Mouse (Mus musculus) liver, postnatal 0 days (tissue): ENCODE measurements around the gene Ankrd17. TPM values are rescaled to one million over a fixed set of nuclear protein-coding genes. Genes with fewer than 3 reads are reported as not detected.
A peak's percentile ranks its signal among the peaks of the same experiment; 100 is the strongest.

Source experiments
- ATAC-seq: fragments of 200-750 bp; cut with Nextera tagmentation; 2 replicates; pipeline ENCODE4 v1.8.0; 2017; ENCODE audit warnings: mild to moderate bottlenecking, moderate library complexity
- DNase-seq: peaks from one replicate; pipeline ENCODE4 v3.0.0-alpha.2; 2016
- H3K27ac ChIP-seq: fragments of 300-500 bp; sonication (generic); 2 replicates; pipeline ENCODE4 v1.5.1; 2014; ENCODE audit warnings: antibody characterized with exemption, moderate library complexity, mild to moderate bottlenecking, low read depth
- H3K27me3 ChIP-seq: fragments of 300-500 bp; sonication (generic); 2 replicates; pipeline ENCODE4 v1.6.1; 2014; ENCODE audit warnings: low read length, control low read depth, mixed read lengths; ENCODE audit not compliant: insufficient read depth
- H3K36me3 ChIP-seq: fragments of 300-500 bp; sonication (generic); replicated peaks from 2 replicates; pipeline ENCODE4 v1.6.1; 2014; ENCODE audit warnings: mild to moderate bottlenecking, control low read depth, low read length, moderate library complexity, mixed read lengths; ENCODE audit not compliant: insufficient read depth
- H3K4me1 ChIP-seq: fragments of 300-500 bp; sonication (generic); 2 replicates; pipeline ENCODE4 v1.6.1; 2014; ENCODE audit warnings: antibody characterized with exemption, mild to moderate bottlenecking, control low read depth; ENCODE audit not compliant: insufficient read depth
- H3K4me2 ChIP-seq: fragments of 300-500 bp; sonication (generic); 2 replicates; pipeline ENCODE4 v1.6.1; 2014; ENCODE audit warnings: low read depth, mild to moderate bottlenecking, low read length, moderate library complexity, mixed read lengths
- H3K4me3 ChIP-seq: fragments of 300-500 bp; sonication (generic); 2 replicates; pipeline ENCODE4 v1.5.1; 2014; ENCODE audit warnings: low read depth, low read length
- H3K9ac ChIP-seq: fragments of 300-500 bp; sonication (generic); replicated peaks from 2 replicates; pipeline ENCODE4 v1.6.1; 2014; ENCODE audit warnings: mild to moderate bottlenecking, moderate library complexity
- H3K9me3 ChIP-seq: fragments of 300-500 bp; sonication (generic); 2 replicates; pipeline ENCODE4 v1.6.1; 2016; ENCODE audit warnings: mild to moderate bottlenecking, control low read depth, low read length, mixed read lengths
- CTCF ChIP-seq: sonication (generic); IDR thresholded peaks from 2 replicates; pipeline ENCODE4 v1.5.1; 2016; ENCODE audit warnings: antibody characterized with exemption, low read depth
- EP300 ChIP-seq: IDR thresholded peaks from 2 replicates; pipeline ENCODE4 v1.6.1; 2016; ENCODE audit warnings: antibody characterized with exemption, low read depth, mild to moderate bottlenecking
- WGBS: fragments of 180-500 bp; shearing (Covaris S2); extraction: QIAGEN DNeasy Blood & Tissue Kit; methylation state at CpG from one replicate; pipeline ENCODE4 v1.1.7; 2014; ENCODE audit not compliant: insufficient replicate concordance; 5-methylcytosine and 5-hydroxymethylcytosine counted together
- polyA plus RNA-seq: library from polyadenylated mRNA; unstranded; fragments of >200 nt; fragmentation: Nextera tagmentation; extraction: Ambion mirVana; gene quantifications from 2 replicates; pipeline ENCODE4 v1.2.1, GENCODE M21; 2015

Gene Ankrd17
- polyA plus RNA-seq, 1 experiment from 2014 or later, result 9.3 TPM

DNA sequence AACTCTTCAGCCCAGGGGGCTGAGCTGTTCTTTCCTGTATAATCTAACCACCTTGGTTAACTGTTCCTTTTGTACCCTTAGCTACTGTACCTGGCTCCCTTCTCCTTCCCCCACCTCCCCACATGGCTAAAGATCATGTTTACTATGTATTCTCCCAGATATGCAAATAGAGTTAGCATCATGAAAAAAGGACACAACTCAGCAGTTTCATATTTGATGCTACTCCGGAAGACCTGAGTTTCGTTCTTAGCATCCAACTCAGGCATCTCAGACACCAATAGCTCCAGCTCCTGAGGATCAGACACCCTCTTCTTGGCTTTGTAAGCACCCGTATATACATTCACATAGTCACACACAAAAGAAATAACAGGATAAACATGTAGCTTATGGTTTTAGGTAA lies 109.4 kb downstream of the Ankrd17 start:
- ATAC-seq (no peak), DNase-seq (no peak)
- TF ChIP-seq EP300, result no peak
- TF ChIP-seq CTCF, result no peak
- 87% methylated on average over 3 of the region's 3 CpGs for WGBS
- no peak overlapping the region for H3K27ac ChIP-seq
- H3K36me3 ChIP-seq, result peaks cover 74% of the 10 kb centered on the region
- no peaks in the 10 kb centered on the region for H3K9me3 ChIP-seq
- H3K4me1 ChIP-seq, result no peaks in the 10 kb centered on the region
- H3K27me3 ChIP-seq, result no peaks in the 10 kb centered on the region
- H3K4me2 ChIP-seq, result no peak overlapping the region
- no peak overlapping the region for H3K9ac ChIP-seq
- H3K4me3 ChIP-seq, result no peak overlapping the region

GRCm38 (mm10) chr5:90247503-90247902 lies 118.9 kb downstream of the Ankrd17 start:
- DNase-seq (no peak), ATAC-seq (peak; percentile 81)
- Histone ChIP-seq H3K36me3 (peaks cover 60% of the 10 kb centered on the region), H3K9ac (no peak overlapping the region), H3K4me2 (no peak overlapping the region), H3K27ac (peak overlapping the region; percentile 24; the same call in 1 of the 2 replicates), H3K27me3 (no peaks in the 10 kb centered on the region), H3K4me1 (no peaks in the 10 kb centered on the region), H3K4me3 (no peak overlapping the region), H3K9me3 (no peaks in the 10 kb centered on the region)
- no peak for TF ChIP-seq EP300
- TF ChIP-seq CTCF, result no peak

DNA sequence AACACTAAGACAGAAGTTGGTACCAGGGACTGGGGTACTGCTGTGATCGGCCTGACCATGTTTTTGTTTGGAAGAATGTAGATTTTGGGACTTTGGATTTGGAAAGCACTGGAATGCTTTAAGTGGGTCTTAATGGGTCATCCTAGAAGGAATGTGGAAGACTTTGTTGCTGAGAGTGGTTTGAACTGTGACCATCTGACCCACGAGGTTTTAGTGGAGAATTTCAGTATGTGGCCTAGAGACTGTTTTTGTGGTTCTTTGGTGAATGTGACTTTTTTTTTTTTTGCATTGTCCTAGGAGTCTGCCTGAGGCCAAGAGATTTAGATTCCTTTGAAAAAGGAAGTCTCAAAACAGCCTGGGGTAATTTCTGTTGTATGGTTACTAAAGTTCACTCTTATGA lies 119.4 kb downstream of the Ankrd17 start:
- H3K27ac ChIP-seq, result peak overlapping the region; percentile 24; the same call in 1 of the 2 replicates
- DNase-seq (no peak), ATAC-seq (no peak)
- H3K4me1 ChIP-seq, result no peaks in the 10 kb centered on the region
- H3K4me3 ChIP-seq, result no peak overlapping the region
- 79% methylated on average over 2 of the region's 2 CpGs for WGBS
- no peak for TF ChIP-seq EP300
- no peak for TF ChIP-seq CTCF
- no peaks in the 10 kb centered on the region for H3K9me3 ChIP-seq
- H3K27me3 ChIP-seq, result no peaks in the 10 kb centered on the region
- peaks cover 60% of the 10 kb centered on the region for H3K36me3 ChIP-seq
- H3K9ac ChIP-seq, result no peak overlapping the region
- H3K4me2 ChIP-seq, result no peak overlapping the region

- no peaks in the 10 kb centered on the region for H3K4me1 ChIP-seq
- no peaks in the 10 kb centered on the region for H3K9me3 ChIP-seq
- peak; percentile 64 for ATAC-seq
- H3K36me3 ChIP-seq, result peaks cover 58% of the 10 kb centered on the region
- TF ChIP-seq CTCF, result no peak
- TF ChIP-seq EP300, result no peak
- H3K27me3 ChIP-seq, result no peaks in the 10 kb centered on the region
- peak; percentile 40 for DNase-seq
- no peak overlapping the region for H3K9ac ChIP-seq
- no peak overlapping the region for H3K4me2 ChIP-seq
- no peak overlapping the region for H3K27ac ChIP-seq
- no peak overlapping the region for H3K4me3 ChIP-seq
- 69% methylated on average over 4 of the region's 4 CpGs for WGBS
Measured at GRCm38 (mm10) chr5:90246567-90246966, 119.8 kb downstream of the Ankrd17 start.

GRCm38 (mm10) chr5:90245416-90245815 lies 121.0 kb downstream of the Ankrd17 start:
- no peak for ATAC-seq
- no peaks in the 10 kb centered on the region for H3K4me1 ChIP-seq
- no peaks in the 10 kb centered on the region for H3K9me3 ChIP-seq
- H3K4me3 ChIP-seq, result no peak overlapping the region
- no peak overlapping the region for H3K27ac ChIP-seq
- H3K9ac ChIP-seq, result no peak overlapping the region
- H3K36me3 ChIP-seq, result peaks cover 47% of the 10 kb centered on the region
- 55% methylated on average over 4 of the region's 4 CpGs for WGBS
- TF ChIP-seq CTCF (no peak), EP300 (no peak)
- H3K4me2 ChIP-seq, result no peak overlapping the region
- H3K27me3 ChIP-seq, result no peaks in the 10 kb centered on the region
- DNase-seq, result no peak

DNA sequence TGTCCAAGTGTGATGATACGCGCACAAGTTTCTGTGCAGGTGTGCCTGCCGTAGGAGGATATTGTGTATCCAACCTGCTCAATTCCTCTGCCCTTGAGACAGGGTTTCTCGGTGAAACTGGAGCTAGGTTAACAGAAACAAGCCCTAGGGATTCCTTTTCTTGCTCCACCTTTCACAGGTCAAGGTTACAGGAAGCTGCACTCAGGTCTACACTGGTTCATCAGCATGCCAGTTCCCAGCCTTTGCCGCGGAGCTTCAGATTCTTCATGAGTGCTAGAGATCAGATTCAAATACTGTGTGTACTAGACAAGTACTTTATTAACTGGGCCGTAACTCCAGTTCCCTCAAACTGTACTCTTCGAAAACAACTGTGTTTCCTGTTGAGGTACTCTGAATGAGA lies 131.2 kb downstream of the Ankrd17 start:
- no peak overlapping the region for H3K9ac ChIP-seq
- WGBS, result 93% methylated on average over 8 of the region's 8 CpGs
- no peak overlapping the region for H3K4me3 ChIP-seq
- DNase-seq (no peak), ATAC-seq (no peak)
- H3K9me3 ChIP-seq, result no peaks in the 10 kb centered on the region
- H3K4me2 ChIP-seq, result no peak overlapping the region
- no peaks in the 10 kb centered on the region for H3K27me3 ChIP-seq
- TF ChIP-seq EP300 (no peak), CTCF (no peak)
- no peaks in the 10 kb centered on the region for H3K4me1 ChIP-seq
- no peak overlapping the region for H3K27ac ChIP-seq
- peaks cover 68% of the 10 kb centered on the region for H3K36me3 ChIP-seq

DNA sequence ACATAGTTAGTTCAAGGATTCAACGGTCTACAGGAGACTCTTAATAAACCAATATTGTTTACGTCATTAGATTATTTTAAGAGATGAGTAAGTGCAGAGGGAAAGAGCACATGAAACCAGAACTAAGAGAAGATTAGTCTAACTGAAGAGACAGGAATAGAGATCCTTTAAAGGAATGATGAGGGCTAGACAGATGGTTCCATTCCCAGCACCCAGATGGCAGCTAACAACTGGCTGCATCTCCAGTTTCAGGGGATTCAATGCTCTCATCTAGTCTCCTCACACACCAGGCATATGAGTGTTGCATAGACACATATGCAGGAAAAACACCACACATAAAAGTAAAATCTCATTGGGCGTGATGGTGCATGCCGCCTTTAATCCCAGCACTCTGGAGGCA lies 133.1 kb downstream of the Ankrd17 start:
- Histone ChIP-seq H3K36me3 (peaks cover 73% of the 10 kb centered on the region), H3K27ac (no peak overlapping the region), H3K9me3 (no peaks in the 10 kb centered on the region), H3K4me2 (no peak overlapping the region), H3K4me1 (no peaks in the 10 kb centered on the region), H3K27me3 (no peaks in the 10 kb centered on the region), H3K9ac (no peak overlapping the region), H3K4me3 (no peak overlapping the region)
- DNase-seq (no peak), ATAC-seq (no peak)
- 88% methylated on average over 4 of the region's 4 CpGs for WGBS
- no peak for TF ChIP-seq EP300
- TF ChIP-seq CTCF, result no peak
